Mouse (Mus musculus) liver, embryonic 15.5 days (tissue): Measurements from ENCODE around the gene Telo2. TPM values are rescaled to one million over a fixed set of nuclear protein-coding genes. Genes with fewer than 3 reads are reported as not detected.

Experiments
- ATAC-seq: fragments of 200-750 bp; cut with Nextera tagmentation; 2 replicates; pipeline ENCODE4 v1.8.0; 2017; ENCODE audit warnings: moderate number of reproducible peaks, mild to moderate bottlenecking, moderate library complexity; ENCODE audit not compliant: insufficient read depth
- H3K27ac ChIP-seq: fragments of 300-500 bp; sonication (generic); replicated peaks from 2 replicates; pipeline ENCODE4 v1.5.1; 2015; ENCODE audit warnings: mild to moderate bottlenecking, inconsistent platforms
- H3K27me3 ChIP-seq: fragments of 300-500 bp; sonication (generic); 2 replicates; pipeline ENCODE4 v1.6.1; 2015; ENCODE audit warnings: mild to moderate bottlenecking, inconsistent platforms
- H3K36me3 ChIP-seq: fragments of 300-500 bp; sonication (generic); replicated peaks from 2 replicates; pipeline ENCODE4 v1.6.1; 2015; ENCODE audit warnings: moderate library complexity, mild to moderate bottlenecking, inconsistent platforms
- H3K4me1 ChIP-seq: fragments of 300-500 bp; sonication (generic); replicated peaks from 2 replicates; pipeline ENCODE4 v1.6.1; 2015; ENCODE audit warnings: inconsistent platforms
- H3K4me2 ChIP-seq: fragments of 300-500 bp; sonication (generic); 2 replicates; pipeline ENCODE4 v1.6.1; 2015; ENCODE audit warnings: moderate library complexity, mild to moderate bottlenecking, inconsistent platforms
- H3K4me3 ChIP-seq: fragments of 300-500 bp; sonication (generic); replicated peaks from 2 replicates; pipeline ENCODE4 v1.5.1; 2015; ENCODE audit warnings: mild to moderate bottlenecking, inconsistent platforms
- H3K9ac ChIP-seq: fragments of 300-500 bp; sonication (generic); 2 replicates; pipeline ENCODE4 v1.6.1; 2015; ENCODE audit warnings: moderate library complexity, mild to moderate bottlenecking, inconsistent platforms
- H3K9me3 ChIP-seq: fragments of 300-500 bp; sonication (generic); replicated peaks from 2 replicates; pipeline ENCODE4 v1.6.1; 2016; ENCODE audit warnings: inconsistent platforms
- WGBS: fragments of 180-500 bp; shearing (Covaris S2); methylation state at CpG from one replicate; pipeline ENCODE4 v1.1.7; 2015; ENCODE audit warnings: mixed read lengths; ENCODE audit not compliant: insufficient replicate concordance; 5-methylcytosine and 5-hydroxymethylcytosine counted together
- polyA plus RNA-seq: library from polyadenylated mRNA; unstranded; fragments of >200 nt; fragmentation: Nextera tagmentation; extraction: Ambion mirVana; gene quantifications from 2 replicates; pipeline ENCODE4 v1.2.1, GENCODE M21; 2015

Telo2 gene
- polyA plus RNA-seq: 14.3 and 17.4 TPM in 2 replicates

DNA sequence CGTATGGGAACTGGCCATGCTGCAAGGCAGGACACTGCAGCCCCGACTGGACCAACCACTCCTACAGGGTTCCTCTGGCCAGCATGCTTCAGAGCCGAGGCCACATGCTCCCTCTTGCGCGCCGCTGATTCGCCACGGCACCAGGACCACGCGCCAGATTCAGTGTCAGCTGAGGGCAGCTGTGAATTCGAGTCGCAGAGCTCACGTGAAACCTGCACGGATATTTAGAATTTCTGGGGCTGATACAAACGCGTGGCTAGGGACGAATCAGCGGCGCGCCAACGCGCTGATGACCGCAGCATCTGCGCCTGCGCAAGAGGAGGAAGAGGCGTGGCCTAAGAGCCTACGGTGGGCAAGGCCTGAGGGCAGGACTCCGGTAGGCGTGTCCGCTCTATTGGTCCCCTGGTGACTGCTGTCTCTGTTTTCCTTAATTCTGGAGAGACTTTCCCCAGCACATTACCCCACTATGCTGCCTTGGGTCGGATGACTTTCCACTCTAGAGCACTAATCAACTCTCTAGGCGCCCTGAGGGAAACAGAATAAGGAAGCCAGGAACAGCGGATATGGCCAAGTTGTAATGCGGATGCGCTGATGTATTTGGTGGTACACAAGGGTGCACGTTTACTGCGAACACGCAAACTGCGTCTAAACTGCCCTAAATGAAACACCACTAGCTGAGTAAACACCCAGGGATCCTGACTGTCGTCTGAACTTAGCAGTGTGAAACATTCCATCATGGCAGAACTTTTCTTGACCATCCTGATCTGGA lies at the start of gene Telo2:
Telo2 (minus strand) TSS at position 304 of the 769 bp plus-strand sequence.
- Histone ChIP-seq H3K27ac (peak within 1 kb of the TSS; percentile 85), H3K27me3 (peaks cover 14% of the 10 kb centered on the region), H3K9ac (peak within 1 kb of the TSS; percentile 69), H3K4me1 (peaks cover 41% of the 10 kb centered on the region), H3K4me2 (peak within 1 kb of the TSS; percentile 100), H3K4me3 (peak within 1 kb of the TSS; percentile 74), H3K36me3 (0 out of 2 replicates have a peak, but pooled peaks cover 3% of the 10 kb centered on the region), H3K9me3 (no peaks in the 10 kb centered on the region)
- 5% methylated on average over 40 of the region's 40 CpGs for WGBS
- peak; percentile 86 for ATAC-seq

GRCm38 (mm10) chr17:25164770-25165169 lies 49.0 kb upstream of the Telo2 start:
- no peak overlapping the region for H3K9ac ChIP-seq
- H3K36me3 ChIP-seq: peaks cover 15% of the 10 kb centered on the region
- no peak overlapping the region for H3K27ac ChIP-seq
- no peak overlapping the region for H3K4me3 ChIP-seq
- H3K4me2 ChIP-seq: no peak overlapping the region
- H3K27me3 ChIP-seq: no peaks in the 10 kb centered on the region
- 70% methylated on average over 3 of the region's 3 CpGs for WGBS
- H3K9me3 ChIP-seq: no peaks in the 10 kb centered on the region
- no peaks in the 10 kb centered on the region for H3K4me1 ChIP-seq
- no peak for ATAC-seq

GRCm38 (mm10) chr17:25163387-25163786 lies 47.6 kb upstream of the Telo2 start:
- H3K9ac ChIP-seq: no peak overlapping the region
- WGBS: 65% methylated on average over 7 of the region's 7 CpGs
- no peak for ATAC-seq
- peaks cover 24% of the 10 kb centered on the region for H3K36me3 ChIP-seq
- H3K4me2 ChIP-seq: no peak overlapping the region
- H3K9me3 ChIP-seq: no peaks in the 10 kb centered on the region
- H3K4me1 ChIP-seq: no peaks in the 10 kb centered on the region
- no peak overlapping the region for H3K4me3 ChIP-seq
- H3K27me3 ChIP-seq: no peaks in the 10 kb centered on the region
- no peak overlapping the region for H3K27ac ChIP-seq

GRCm38 (mm10) chr17:25162161-25162560 lies 46.4 kb upstream of the Telo2 start, which contains the start of gene Ccdc154:
Gene Ccdc154 (plus strand): TSS chr17:25162461.
- H3K9me3 ChIP-seq: no peaks in the 10 kb centered on the region
- no peaks in the 10 kb centered on the region for H3K4me1 ChIP-seq
- WGBS: 73% methylated on average over 1 of the region's 1 CpGs
- peaks cover 29% of the 10 kb centered on the region for H3K36me3 ChIP-seq
- H3K27ac ChIP-seq: no peak within 1 kb of the TSS
- no peak for ATAC-seq
- no peak within 1 kb of the TSS for H3K4me3 ChIP-seq
- no peak within 1 kb of the TSS for H3K4me2 ChIP-seq
- no peak within 1 kb of the TSS for H3K9ac ChIP-seq
- H3K27me3 ChIP-seq: no peaks in the 10 kb centered on the region

- no peak for ATAC-seq
- H3K4me1 ChIP-seq: peaks cover 31% of the 10 kb centered on the region
- no peaks in the 10 kb centered on the region for H3K27me3 ChIP-seq
- no peak overlapping the region for H3K4me3 ChIP-seq
- WGBS: 63% methylated on average over 4 of the region's 4 CpGs
- no peak overlapping the region for H3K9ac ChIP-seq
- peaks cover 13% of the 10 kb centered on the region; the same call in 1 of the 2 replicates for H3K36me3 ChIP-seq
- no peak overlapping the region for H3K27ac ChIP-seq
- no peaks in the 10 kb centered on the region for H3K9me3 ChIP-seq
- no peak overlapping the region for H3K4me2 ChIP-seq
Measured at GRCm38 (mm10) chr17:25139960-25140359, 24.2 kb upstream of the Telo2 start.

- ATAC-seq: no peak
- 92% methylated on average over 1 of the region's 1 CpGs for WGBS
- no peak overlapping the region for H3K27ac ChIP-seq
Measured at GRCm38 (mm10) chr17:25138803-25139202, 23.0 kb upstream of the Telo2 start.

DNA sequence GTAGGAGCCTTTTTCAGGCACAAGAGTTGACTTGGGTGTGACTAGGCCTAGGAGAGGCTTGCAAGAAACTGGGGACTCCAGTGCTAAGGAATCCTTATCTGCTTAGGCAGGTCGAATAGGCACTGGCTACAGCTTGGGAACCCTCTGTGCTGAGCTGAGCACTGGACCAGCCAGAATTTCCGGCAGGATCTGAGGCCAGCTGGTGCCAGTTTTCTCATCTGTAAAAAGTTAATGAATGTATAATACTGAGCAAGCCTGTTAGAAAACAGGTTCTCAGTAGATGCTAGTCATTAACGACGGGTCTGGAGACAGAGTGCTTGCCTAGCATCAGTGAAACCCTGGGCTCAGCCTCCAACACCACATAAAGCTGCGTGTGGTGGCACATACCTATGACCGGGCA lies 19.9 kb upstream of the Telo2 start:
- 0 out of 2 replicates have a peak overlapping the region, but pooled peaks have one; percentile 6 for H3K4me2 ChIP-seq
- no peak for ATAC-seq
- no peaks in the 10 kb centered on the region for H3K27me3 ChIP-seq
- H3K4me3 ChIP-seq: no peak overlapping the region
- no peaks in the 10 kb centered on the region for H3K9me3 ChIP-seq
- no peak overlapping the region for H3K27ac ChIP-seq
- peaks cover 4% of the 10 kb centered on the region; the same call in 1 of the 2 replicates for H3K36me3 ChIP-seq
- WGBS: 83% methylated on average over 6 of the region's 6 CpGs
- H3K9ac ChIP-seq: no peak overlapping the region
- H3K4me1 ChIP-seq: peaks cover 48% of the 10 kb centered on the region

More at GRCm38 (mm10) chr17:25138803-25139202, 23.0 kb upstream of the Telo2 start:
- Histone ChIP-seq H3K4me1 (peaks cover 41% of the 10 kb centered on the region), H3K9ac (no peak overlapping the region), H3K4me2 (no peak overlapping the region), H3K27me3 (no peaks in the 10 kb centered on the region), H3K9me3 (no peaks in the 10 kb centered on the region), H3K4me3 (no peak overlapping the region), H3K36me3 (peaks cover 4% of the 10 kb centered on the region; the same call in 1 of the 2 replicates)

DNA sequence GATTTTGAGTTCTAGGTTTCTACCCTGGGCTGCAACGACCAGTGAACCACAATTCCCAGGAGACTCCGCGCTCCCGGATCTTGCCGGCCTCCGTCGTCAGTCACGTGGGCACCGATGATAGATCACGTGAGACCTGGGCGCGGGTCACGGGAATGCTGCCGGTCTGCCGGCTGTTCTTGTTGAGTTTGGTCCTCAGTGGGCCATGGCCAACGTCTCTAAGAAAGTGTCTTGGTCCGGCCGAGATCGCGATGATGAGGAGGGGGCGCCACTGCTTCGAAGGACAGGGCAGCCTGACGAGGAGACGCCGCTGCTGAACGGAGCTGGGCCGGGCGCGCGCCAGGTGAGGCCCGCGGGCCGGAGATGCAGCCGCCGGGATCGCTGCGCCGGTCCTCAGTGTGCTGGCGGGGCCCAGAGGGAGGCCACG lies 17.5 kb upstream of the Telo2 start, which contains the start of gene Clcn7:
Clcn7 (plus strand) TSS at position 117 of the 424 bp plus-strand sequence.
- peaks cover 4% of the 10 kb centered on the region; the same call in 1 of the 2 replicates for H3K36me3 ChIP-seq
- H3K4me2 ChIP-seq: peak within 1 kb of the TSS; percentile 83
- H3K4me3 ChIP-seq: peak within 1 kb of the TSS; percentile 93
- ATAC-seq: peak; percentile 91
- WGBS: under 1% methylated on average over 40 of the region's 40 CpGs
- peaks cover 42% of the 10 kb centered on the region for H3K4me1 ChIP-seq
- H3K9me3 ChIP-seq: no peaks in the 10 kb centered on the region
- no peaks in the 10 kb centered on the region for H3K27me3 ChIP-seq
- peak within 1 kb of the TSS; percentile 61 for H3K27ac ChIP-seq
- peak within 1 kb of the TSS; percentile 79 for H3K9ac ChIP-seq

DNA sequence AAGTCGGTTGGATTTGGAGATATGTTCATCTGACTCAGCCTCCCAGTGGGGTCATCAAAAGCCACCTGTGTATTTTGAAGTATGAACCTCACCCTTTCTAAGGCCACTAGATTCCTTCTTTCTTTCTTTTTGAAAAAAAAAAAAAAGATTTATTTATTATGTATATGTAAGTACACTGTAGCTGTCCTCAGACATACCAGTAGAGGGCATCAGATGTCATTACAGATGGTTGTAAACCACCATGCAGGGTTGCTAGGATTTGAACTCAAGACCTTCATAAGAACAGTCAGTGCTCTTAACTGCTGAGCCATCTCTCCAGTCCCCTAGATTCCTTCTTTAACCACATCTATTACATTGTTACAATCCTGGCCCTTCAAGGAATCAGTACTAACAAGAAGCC lies 14.3 kb upstream of the Telo2 start:
- H3K27ac ChIP-seq: 0 out of 2 replicates have a peak overlapping the region, but pooled peaks have one; percentile 24
- H3K27me3 ChIP-seq: no peaks in the 10 kb centered on the region
- H3K4me3 ChIP-seq: no peak overlapping the region
- H3K4me1 ChIP-seq: peaks cover 56% of the 10 kb centered on the region
- 100% methylated on average over 1 of the region's 1 CpGs for WGBS
- ATAC-seq: no peak
- no peak overlapping the region for H3K9ac ChIP-seq
- no peaks in the 10 kb centered on the region for H3K9me3 ChIP-seq
- no peaks in the 10 kb centered on the region for H3K36me3 ChIP-seq
- H3K4me2 ChIP-seq: no peak overlapping the region

GRCm38 (mm10) chr17:25127681-25128080 lies 11.9 kb upstream of the Telo2 start:
- Histone ChIP-seq H3K4me1 (peaks cover 46% of the 10 kb centered on the region), H3K27ac (peak overlapping the region; percentile 92), H3K9me3 (no peaks in the 10 kb centered on the region), H3K9ac (peak overlapping the region; percentile 28), H3K27me3 (peaks cover 15% of the 10 kb centered on the region), H3K36me3 (no peaks in the 10 kb centered on the region), H3K4me3 (0 out of 2 replicates have a peak overlapping the region, but pooled peaks have one; percentile 2), H3K4me2 (peak overlapping the region; percentile 60)
- 27% methylated on average over 9 of the region's 9 CpGs for WGBS
- ATAC-seq: peak; percentile 51

DNA sequence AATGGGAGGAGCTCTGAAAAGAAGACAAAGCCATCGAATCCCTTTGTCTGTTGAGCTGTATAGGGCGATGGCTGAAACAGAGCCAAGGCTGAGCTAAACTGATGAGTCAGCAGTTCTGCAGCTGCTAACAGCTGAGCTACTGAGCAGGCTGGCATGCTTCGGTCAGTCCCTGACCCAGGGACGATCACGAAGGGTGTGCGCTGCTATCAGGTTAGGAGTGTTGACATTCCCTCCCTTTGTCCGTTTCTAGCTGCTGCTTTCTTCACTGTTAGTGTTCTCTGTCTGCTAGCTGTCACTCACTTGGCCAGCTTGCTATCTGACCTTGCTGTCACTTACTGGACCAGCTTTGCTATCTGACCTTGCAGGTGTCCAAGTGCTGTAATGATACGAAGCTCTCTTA lies 11.3 kb upstream of the Telo2 start:
- Histone ChIP-seq H3K27me3 (peaks cover 21% of the 10 kb centered on the region), H3K9ac (peak overlapping the region; percentile 28), H3K4me1 (peaks cover 46% of the 10 kb centered on the region), H3K9me3 (no peaks in the 10 kb centered on the region), H3K36me3 (no peaks in the 10 kb centered on the region), H3K27ac (peak overlapping the region; percentile 92), H3K4me3 (0 out of 2 replicates have a peak overlapping the region, but pooled peaks have one; percentile 2), H3K4me2 (peak overlapping the region; percentile 60)
- 8% methylated on average over 8 of the region's 8 CpGs for WGBS
- peak; percentile 88 for ATAC-seq
